Mouse (Mus musculus) brain, embryonic 14.5 days (tissue): ENCODE measurements at regions not wholly inside any gene's neighbourhood (a gene's known extent, or its start where the extent isn't known, plus 50 kb on each side); places are given as distances from the start of the nearest gene placed in this dataset.

Source experiments
- DNase-seq: peaks from one replicate; pipeline ENCODE4 v3.0.0-alpha.2; 2011; ENCODE audit warnings: low read depth
- CTCF ChIP-seq: fragments of 200-500 bp; IDR thresholded peaks from 2 replicates; pipeline ENCODE4 v1.5.1; 2012; ENCODE audit warnings: inconsistent platforms, mild to moderate bottlenecking, moderate library complexity, borderline replicate concordance; ENCODE audit not compliant: insufficient read depth, insufficient read length; ENCODE audit errors: extremely low read depth
- POLR2A ChIP-seq: fragments of 200-500 bp; IDR thresholded peaks from 2 replicates; pipeline ENCODE4 v1.6.1; 2012; ENCODE audit warnings: mild to moderate bottlenecking, inconsistent platforms, borderline replicate concordance; ENCODE audit not compliant: poor library complexity, insufficient read depth, insufficient read length, severe bottlenecking; ENCODE audit errors: extremely low read depth

- TF ChIP-seq CTCF (no peak), POLR2A (no peak)
Measured at GRCm38 (mm10) chr17:54821059-54821458, 522.2 kb upstream of the Slc5a7 start.

GRCm38 (mm10) chr17:54853631-54854030, 554.8 kb upstream of the Slc5a7 start:
- no peak for TF ChIP-seq POLR2A
- no peak for TF ChIP-seq CTCF
- no peak for DNase-seq

More at GRCm38 (mm10) chr17:54821059-54821458, 522.2 kb upstream of the Slc5a7 start:
- DNase-seq, result no peak

GRCm38 (mm10) chr17:54896198-54896597, 549.0 kb upstream of the St6gal2 start:
- TF ChIP-seq CTCF (no peak), POLR2A (no peak)
- peak; percentile 69 for DNase-seq

GRCm38 (mm10) chr17:54929181-54929715, 515.9 kb upstream of the St6gal2 start:
- TF ChIP-seq CTCF (no peak), POLR2A (no peak)
- peak; percentile 2 for DNase-seq

GRCm38 (mm10) chr17:54943380-54944047, 501.7 kb upstream of the St6gal2 start:
- no peak for TF ChIP-seq CTCF
- TF ChIP-seq POLR2A, result no peak
- DNase-seq, result peak; percentile 6

- TF ChIP-seq POLR2A (no peak), CTCF (no peak)
- peak; percentile 53 for DNase-seq
Measured at GRCm38 (mm10) chr17:54944288-54944931, 500.8 kb upstream of the St6gal2 start.
